Mouse (Mus musculus) hindbrain, embryonic 11.5 days (tissue): ENCODE measurements around the gene Pld3. TPM values are rescaled to one million over a fixed set of nuclear protein-coding genes. Genes with fewer than 3 reads are reported as not detected.
A peak's percentile ranks its signal among the peaks of the same experiment; 100 is the strongest.

ENCODE experiments used
- ATAC-seq: fragments of 200-750 bp; cut with Nextera tagmentation; 2 replicates; pipeline ENCODE4 v1.8.0; 2017; ENCODE audit warnings: mild to moderate bottlenecking, moderate TSS enrichment, moderate library complexity; ENCODE audit not compliant: low FRiP score
- DNase-seq: peaks from one replicate; pipeline ENCODE4 v3.0.0-alpha.2; 2015; ENCODE audit warnings: low spot score
- H3K27ac ChIP-seq: fragments of 300-500 bp; sonication (generic); 2 replicates; pipeline ENCODE4 v1.5.1; 2014; ENCODE audit warnings: mild to moderate bottlenecking, low read depth, low read length
- H3K27me3 ChIP-seq: fragments of 300-500 bp; sonication (generic); 2 replicates; pipeline ENCODE4 v1.6.1; 2014; ENCODE audit warnings: mild to moderate bottlenecking, low read length, moderate library complexity, mixed read lengths; ENCODE audit not compliant: control insufficient read depth, insufficient read depth
- H3K36me3 ChIP-seq: fragments of 300-500 bp; sonication (generic); 2 replicates; pipeline ENCODE4 v1.6.1; 2014; ENCODE audit warnings: mild to moderate bottlenecking, low read length, moderate library complexity, mixed read lengths; ENCODE audit not compliant: control insufficient read depth, insufficient read depth
- H3K4me1 ChIP-seq: fragments of 300-500 bp; sonication (generic); replicated peaks from 2 replicates; pipeline ENCODE4 v1.6.1; 2014; ENCODE audit warnings: low read length, mixed read lengths; ENCODE audit not compliant: control insufficient read depth, insufficient read depth
- H3K4me2 ChIP-seq: fragments of 300-500 bp; sonication (generic); replicated peaks from 2 replicates; pipeline ENCODE4 v1.6.1; 2014; ENCODE audit warnings: mild to moderate bottlenecking, low read depth, low read length
- H3K4me3 ChIP-seq: fragments of 300-500 bp; sonication (generic); 2 replicates; pipeline ENCODE4 v1.5.1; 2014; ENCODE audit warnings: low read depth, low read length
- H3K9ac ChIP-seq: fragments of 300-500 bp; sonication (generic); 2 replicates; pipeline ENCODE4 v1.6.1; 2014; ENCODE audit warnings: low read depth, low read length
- H3K9me3 ChIP-seq: fragments of 300-500 bp; sonication (generic); 2 replicates; pipeline ENCODE4 v1.6.1; 2016; ENCODE audit warnings: low read length; ENCODE audit not compliant: control insufficient read depth
- WGBS: fragments of 180-500 bp; shearing (Covaris S2); extraction: QIAGEN DNeasy Blood & Tissue Kit; methylation state at CpG from one replicate; pipeline ENCODE4 v1.1.7; 2014; 5-methylcytosine and 5-hydroxymethylcytosine counted together
- polyA plus RNA-seq: library from polyadenylated mRNA; unstranded; fragments of >200 nt; fragmentation: Nextera tagmentation; extraction: Ambion mirVana; gene quantifications from 2 replicates; pipeline ENCODE4 v1.2.1, GENCODE M21; 2014

Gene Pld3
- polyA plus RNA-seq, 1 experiment from 2014 or later: 72.9 TPM

- H3K9ac ChIP-seq: no peak overlapping the region
- ATAC-seq (no peak), DNase-seq (no peak)
- no peak overlapping the region for H3K4me2 ChIP-seq
- H3K36me3 ChIP-seq: peaks cover 4% of the 10 kb centered on the region
- WGBS: 92% methylated on average over 8 of the region's 8 CpGs
- H3K4me1 ChIP-seq: no peaks in the 10 kb centered on the region
- no peaks in the 10 kb centered on the region for H3K27me3 ChIP-seq
- H3K27ac ChIP-seq: no peak overlapping the region
- H3K4me3 ChIP-seq: no peak overlapping the region
- no peaks in the 10 kb centered on the region for H3K9me3 ChIP-seq
Measured at GRCm38 (mm10) chr7:27537998-27538397, 15.0 kb downstream of the Pld3 start.

DNA sequence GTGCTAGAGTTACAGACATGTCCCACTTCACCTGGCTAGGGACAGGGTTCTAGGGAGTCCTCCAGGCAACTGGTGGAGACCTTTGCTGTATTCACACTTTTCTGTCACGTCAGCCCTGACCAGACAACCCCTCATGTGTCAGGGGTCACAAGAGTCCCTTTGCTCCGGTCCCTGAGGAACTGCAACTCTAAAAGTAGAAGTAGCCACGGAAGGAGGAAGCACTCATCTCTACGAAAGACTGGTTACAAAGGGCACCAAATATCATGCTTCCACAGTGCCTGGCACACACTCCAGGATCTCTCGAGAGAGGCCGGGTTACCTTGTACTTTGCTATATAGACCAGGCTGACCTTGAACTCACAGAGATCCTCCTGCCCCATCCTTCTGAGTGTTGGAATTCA lies 16.4 kb downstream of the Pld3 start:
- peaks cover 4% of the 10 kb centered on the region for H3K36me3 ChIP-seq
- H3K4me2 ChIP-seq: no peak overlapping the region
- no peak for ATAC-seq
- H3K4me3 ChIP-seq: no peak overlapping the region
- no peaks in the 10 kb centered on the region for H3K4me1 ChIP-seq
- no peak overlapping the region for H3K27ac ChIP-seq
- DNase-seq: no peak
- 93% methylated on average over 6 of the region's 6 CpGs for WGBS
- H3K27me3 ChIP-seq: no peaks in the 10 kb centered on the region
- no peaks in the 10 kb centered on the region for H3K9me3 ChIP-seq
- H3K9ac ChIP-seq: no peak overlapping the region

DNA sequence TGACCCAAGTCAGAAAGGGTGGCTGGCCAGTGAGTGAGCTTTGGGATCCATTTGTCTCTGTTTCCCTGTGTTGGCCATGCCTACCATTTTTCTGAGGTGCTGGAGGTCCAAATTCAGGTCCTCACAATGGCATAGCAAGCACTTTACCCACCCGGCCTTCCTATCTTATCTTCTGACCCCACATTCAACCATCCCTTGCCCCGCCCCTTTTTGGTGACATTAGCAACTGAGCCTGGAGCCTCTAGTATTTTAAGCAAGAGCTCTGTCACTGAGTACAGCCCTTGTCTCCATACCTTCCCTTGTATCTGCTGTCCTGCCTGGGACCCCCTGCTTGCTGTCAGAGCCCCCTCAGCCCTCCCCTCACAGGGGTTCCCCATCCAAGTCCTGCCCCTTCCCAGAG lies 17.6 kb downstream of the Pld3 start:
- Histone ChIP-seq H3K9me3 (no peaks in the 10 kb centered on the region), H3K4me2 (no peak overlapping the region), H3K27ac (no peak overlapping the region), H3K9ac (no peak overlapping the region), H3K4me3 (no peak overlapping the region), H3K4me1 (no peaks in the 10 kb centered on the region), H3K36me3 (peaks cover 4% of the 10 kb centered on the region; the same call in 1 of the 2 replicates), H3K27me3 (no peaks in the 10 kb centered on the region)
- no peak for ATAC-seq
- WGBS: 79% methylated on average over 2 of the region's 2 CpGs
- no peak for DNase-seq

- Histone ChIP-seq H3K4me2 (no peak overlapping the region), H3K9me3 (no peaks in the 10 kb centered on the region), H3K4me1 (no peaks in the 10 kb centered on the region), H3K27ac (no peak overlapping the region), H3K4me3 (no peak overlapping the region), H3K9ac (no peak overlapping the region), H3K36me3 (peaks cover 4% of the 10 kb centered on the region; the same call in 1 of the 2 replicates), H3K27me3 (no peaks in the 10 kb centered on the region)
- DNase-seq (no peak), ATAC-seq (no peak)
- 97% methylated on average over 9 of the region's 9 CpGs for WGBS
Measured at GRCm38 (mm10) chr7:27532480-27533050, 20.5 kb downstream of the Pld3 start.

DNA sequence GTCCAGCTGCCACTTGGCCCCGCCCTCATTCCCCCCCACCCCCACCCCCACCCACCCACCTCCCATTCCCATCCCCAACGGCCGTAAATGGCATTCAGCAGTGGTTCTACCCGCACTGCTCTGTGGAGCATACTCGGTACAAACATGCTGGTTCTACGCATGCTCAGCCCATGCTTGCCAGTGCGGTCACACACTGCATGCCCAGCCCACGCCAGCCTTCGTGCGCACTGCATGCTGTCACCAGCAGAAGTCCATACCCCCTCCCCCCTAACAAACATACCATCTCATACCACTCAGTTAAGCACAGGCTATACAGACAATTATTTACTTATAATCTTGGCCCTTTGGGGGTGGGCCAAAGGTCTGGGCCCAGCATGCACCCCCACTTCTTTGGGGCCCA lies 21.3 kb downstream of the Pld3 start:
- Histone ChIP-seq H3K36me3 (peaks cover 4% of the 10 kb centered on the region; the same call in 1 of the 2 replicates), H3K9ac (no peak overlapping the region), H3K4me1 (no peaks in the 10 kb centered on the region), H3K27ac (no peak overlapping the region), H3K4me2 (no peak overlapping the region), H3K4me3 (no peak overlapping the region), H3K27me3 (no peaks in the 10 kb centered on the region), H3K9me3 (no peaks in the 10 kb centered on the region)
- no peak for DNase-seq
- ATAC-seq: no peak
- WGBS: 81% methylated on average over 8 of the region's 10 CpGs

- Histone ChIP-seq H3K36me3 (no peaks in the 10 kb centered on the region), H3K4me1 (no peaks in the 10 kb centered on the region), H3K27ac (no peak overlapping the region), H3K27me3 (no peaks in the 10 kb centered on the region), H3K9me3 (no peaks in the 10 kb centered on the region), H3K4me2 (no peak overlapping the region), H3K4me3 (no peak overlapping the region), H3K9ac (no peak overlapping the region)
- DNase-seq (no peak), ATAC-seq (no peak)
- whole genome bisulfite sequencing: 77% methylated on average over 3 of the region's 3 CpGs
Measured at GRCm38 (mm10) chr7:27530937-27531336, 22.1 kb downstream of the Pld3 start.

- ATAC-seq: no peak
- Histone ChIP-seq H3K4me3 (no peak overlapping the region), H3K4me2 (no peak overlapping the region)
Measured at GRCm38 (mm10) chr7:27529070-27529469, 23.9 kb downstream of the Pld3 start.

DNA sequence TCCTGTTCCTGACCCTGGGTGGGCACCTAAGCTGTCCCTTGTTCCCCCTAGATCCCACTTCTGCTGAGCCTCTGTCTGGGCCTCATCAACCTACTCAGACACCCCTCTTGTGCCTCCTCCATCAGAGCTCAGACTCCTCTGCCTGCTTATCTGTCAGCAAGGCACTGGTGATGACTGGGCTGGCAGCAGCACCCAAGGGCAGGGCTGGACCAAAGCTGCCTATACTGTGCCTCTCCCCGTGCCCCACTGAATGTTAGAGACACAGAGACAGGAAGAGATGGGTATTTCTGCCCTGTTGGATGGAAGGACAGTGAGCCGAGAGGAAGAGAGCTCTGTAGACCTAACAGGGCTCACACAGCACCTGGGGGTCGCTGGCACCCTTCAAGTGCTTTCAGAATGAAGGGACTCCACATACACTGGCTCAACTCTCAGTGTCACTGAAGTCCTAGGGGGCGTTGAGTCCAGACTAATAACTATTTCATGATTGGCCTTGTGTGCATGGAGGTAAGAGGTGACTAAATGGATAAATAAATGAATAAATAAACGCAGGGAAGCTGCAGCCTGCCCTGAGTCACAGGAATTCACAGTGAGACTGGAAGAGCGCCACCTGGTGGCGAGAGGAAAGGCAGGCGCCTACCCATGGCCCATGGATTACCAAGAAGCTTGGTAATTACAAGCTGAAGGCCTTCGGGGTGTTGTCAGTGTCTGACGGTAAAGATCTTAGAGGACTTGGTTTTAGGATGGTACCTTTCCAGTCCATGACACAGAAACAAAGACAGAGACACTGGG lies 26.8 kb downstream of the Pld3 start:
- Histone ChIP-seq H3K4me3 (no peak overlapping the region), H3K9ac (no peak overlapping the region), H3K4me2 (no peak overlapping the region), H3K4me1 (no peaks in the 10 kb centered on the region), H3K27me3 (no peaks in the 10 kb centered on the region), H3K36me3 (no peaks in the 10 kb centered on the region), H3K9me3 (no peaks in the 10 kb centered on the region), H3K27ac (no peak overlapping the region)
- WGBS: 31% methylated on average over 10 of the region's 10 CpGs
- DNase-seq: peak; percentile 92
- peak; percentile 72; the same call in 1 of the 2 replicates for ATAC-seq

More at GRCm38 (mm10) chr7:27529070-27529469, 23.9 kb downstream of the Pld3 start:
- DNase-seq: no peak
- H3K4me1 ChIP-seq: no peaks in the 10 kb centered on the region
- H3K27ac ChIP-seq: no peak overlapping the region
- no peaks in the 10 kb centered on the region for H3K36me3 ChIP-seq
- H3K27me3 ChIP-seq: no peaks in the 10 kb centered on the region
- H3K9ac ChIP-seq: no peak overlapping the region
- no peaks in the 10 kb centered on the region for H3K9me3 ChIP-seq
- WGBS: 81% methylated on average over 21 of the region's 21 CpGs

DNA sequence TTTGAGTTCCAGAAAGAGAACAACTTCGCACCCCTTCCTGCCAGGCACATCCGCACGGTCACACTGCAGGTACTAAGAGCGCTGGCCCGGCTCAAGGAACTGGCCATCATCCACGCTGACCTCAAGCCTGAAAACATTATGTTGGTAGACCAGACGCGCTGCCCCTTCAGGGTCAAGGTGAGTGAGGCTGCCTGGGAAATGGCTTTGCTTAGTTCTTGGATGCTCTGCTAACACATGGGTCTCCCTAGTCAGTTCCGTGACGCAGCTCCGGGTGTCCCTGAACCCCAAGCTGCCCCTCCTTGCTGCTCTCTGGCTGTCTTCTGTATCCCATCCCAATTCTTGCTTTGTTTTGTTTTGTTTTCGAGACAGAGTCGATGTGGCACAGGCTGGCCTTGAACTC lies 29.2 kb downstream of the Pld3 start:
- ATAC-seq: no peak

More for the DNA sequence above, 29.2 kb downstream of the Pld3 start:
- Histone ChIP-seq H3K4me1 (no peaks in the 10 kb centered on the region), H3K9ac (no peak overlapping the region), H3K27ac (no peak overlapping the region), H3K4me3 (no peak overlapping the region), H3K27me3 (no peaks in the 10 kb centered on the region), H3K9me3 (no peaks in the 10 kb centered on the region), H3K4me2 (no peak overlapping the region), H3K36me3 (no peaks in the 10 kb centered on the region)
- 94% methylated on average over 13 of the region's 13 CpGs for WGBS
- no peak for DNase-seq
